Mouse (Mus musculus) megakaryocyte, adult 5-6 weeks (primary cell): ENCODE measurements around the gene Alox12. TPM values are rescaled to one million over a fixed set of nuclear protein-coding genes. Genes with fewer than 3 reads are reported as not detected.

Experiments
- ATAC-seq: 2 replicates; pipeline ENCODE4 v1.8.0; 2016; ENCODE audit warnings: mild to moderate bottlenecking, inconsistent platforms; ENCODE audit not compliant: poor library complexity, severe bottlenecking
- total RNA-seq, 2 experiments: library from RNA; stranded (forward) in 1 of 2; stranded (reverse) in 1 of 2; fragments of 153-499, 151-499 nt in 1 of 2; fragments of 221-1000, 200-1000 nt in 1 of 2; gene quantifications; 2 replicates each; pipeline versions ENCODE4 v1.2.3 to v1.2.4; 2015 to 2017

The Alox12 gene
- total RNA-seq, 2 experiments from 2014 or later, result not detected

GRCm38 (mm10) chr11:70200036-70200608 is 55.0 kb downstream of the Alox12 start:
- no peak for ATAC-seq

- ATAC-seq, result no peak
These were observed 56.0 kb downstream of the Alox12 start for GRCm38 (mm10) chr11:70199107-70199506.

- peak; percentile 33; the same call in 1 of the 2 replicates for ATAC-seq
These were observed 56.8 kb downstream of the Alox12 start for GRCm38 (mm10) chr11:70198332-70198731.

- no peak for ATAC-seq
These were observed 61.5 kb downstream of the Alox12 start for GRCm38 (mm10) chr11:70193354-70194285.

GRCm38 (mm10) chr11:70192157-70192556 is 63.0 kb downstream of the Alox12 start:
- ATAC-seq, result no peak

Other genes starting within 250 kb of the Alox12 start
- 32.7 and 35.0 TPM in 2 replicates for gene Acadvl, start 239.9 kb downstream of the Alox12 start, total RNA-seq (2015)
- 31.7 and 37.0 TPM in 2 replicates for gene Acadvl, start 239.9 kb downstream of the Alox12 start, total RNA-seq (2017)
- 5.2 and 10.1 TPM in 2 replicates for gene Dlg4, start 238.4 kb downstream of the Alox12 start, total RNA-seq (2015)
- gene Dlg4, start 238.4 kb downstream of the Alox12 start, total RNA-seq (2017), result 1.3 and 3.7 TPM in 2 replicates
- gene Asgr1, start 201.3 kb downstream of the Alox12 start, total RNA-seq (2015), result not detected in 2 replicates
- gene Asgr1, start 201.3 kb downstream of the Alox12 start, total RNA-seq (2017), result not detected in 2 replicates
- 0.16 and 0.27 TPM in 2 replicates for gene Asgr2, start 162.7 kb downstream of the Alox12 start, total RNA-seq (2015)
- gene Asgr2, start 162.7 kb downstream of the Alox12 start, total RNA-seq (2017), result 2.1 and 3.0 TPM in 2 replicates
- 3.3 and 4.5 TPM in 2 replicates for gene Mgl2, start 125.0 kb downstream of the Alox12 start, total RNA-seq (2015)
- 3.3 and 4.5 TPM in 2 replicates for gene Mgl2, start 125.0 kb downstream of the Alox12 start, total RNA-seq (2017)
- 34.6 and 35.3 TPM in 2 replicates for gene Clec10a, start 99.2 kb downstream of the Alox12 start, total RNA-seq (2015)
- gene Clec10a, start 99.2 kb downstream of the Alox12 start, total RNA-seq (2017), result 35.5 and 36.5 TPM in 2 replicates
- gene Slc16a11, start 42.6 kb downstream of the Alox12 start, total RNA-seq (2015), result not detected in 2 replicates
- gene Slc16a11, start 42.6 kb downstream of the Alox12 start, total RNA-seq (2017), result not detected in 2 replicates
- 1.9 and 2.5 TPM in 2 replicates for gene Slc16a13, start 34.3 kb downstream of the Alox12 start, total RNA-seq (2015)
- gene Slc16a13, start 34.3 kb downstream of the Alox12 start, total RNA-seq (2017), result 2.3 and 7.7 TPM in 2 replicates
- 0.04 and 0.27 TPM in 2 replicates for gene Bcl6b, start 25.6 kb downstream of the Alox12 start, total RNA-seq (2015)
- not detected in 2 replicates for gene Bcl6b, start 25.6 kb downstream of the Alox12 start, total RNA-seq (2017)
- gene 0610010K14Rik, start 17.4 kb downstream of the Alox12 start, total RNA-seq (2015), result 74.4 and 77.6 TPM in 2 replicates
- gene 0610010K14Rik, start 17.4 kb downstream of the Alox12 start, total RNA-seq (2017), result 25.6 and 31.5 TPM in 2 replicates
- gene Gm21988, start 15.5 kb downstream of the Alox12 start, total RNA-seq (2015), result 4.0 and 5.2 TPM in 2 replicates
- 0.11 and 4.3 TPM in 2 replicates for gene Gm21988, start 15.5 kb downstream of the Alox12 start, total RNA-seq (2017)
- gene Rnasek, start 15.5 kb downstream of the Alox12 start, total RNA-seq (2015), result 221 and 238 TPM in 2 replicates
- gene Rnasek, start 15.5 kb downstream of the Alox12 start, total RNA-seq (2017), result 29.7 and 38.5 TPM in 2 replicates
- 0.98 and 1.5 TPM in 2 replicates for gene Alox12e, start 67.3 kb upstream of the Alox12 start, total RNA-seq (2015)
- 1.2 and 1.7 TPM in 2 replicates for gene Alox12e, start 67.3 kb upstream of the Alox12 start, total RNA-seq (2017)
- gene Alox15, start 96.7 kb upstream of the Alox12 start, total RNA-seq (2015), result 62.7 and 71.5 TPM in 2 replicates
- gene Alox15, start 96.7 kb upstream of the Alox12 start, total RNA-seq (2017), result 72.8 and 74.4 TPM in 2 replicates
- gene Pelp1, start 154.7 kb upstream of the Alox12 start, total RNA-seq (2015), result 12.1 and 13.2 TPM in 2 replicates
- gene Pelp1, start 154.7 kb upstream of the Alox12 start, total RNA-seq (2017), result 5.8 and 7.4 TPM in 2 replicates
- gene Arrb2, start 177.3 kb upstream of the Alox12 start, total RNA-seq (2015), result 140 and 157 TPM in 2 replicates
- gene Arrb2, start 177.3 kb upstream of the Alox12 start, total RNA-seq (2017), result 125 and 141 TPM in 2 replicates
- 42.2 and 64.0 TPM in 2 replicates for gene Med11, start 196.6 kb upstream of the Alox12 start, total RNA-seq (2015)
- 47.8 and 55.3 TPM in 2 replicates for gene Med11, start 196.6 kb upstream of the Alox12 start, total RNA-seq (2017)
- gene Zmynd15, start 204.1 kb upstream of the Alox12 start, total RNA-seq (2015), result 0.13 TPM in 1 of 2 replicates, not detected in the other
- 0.04 TPM in 1 of 2 replicates, not detected in the other for gene Zmynd15, start 204.1 kb upstream of the Alox12 start, total RNA-seq (2017)
- gene Cxcl16, start 204.6 kb upstream of the Alox12 start, total RNA-seq (2015), result 0.84 and 1.9 TPM in 2 replicates
- 1.2 and 1.7 TPM in 2 replicates for gene Cxcl16, start 204.6 kb upstream of the Alox12 start, total RNA-seq (2017)
- gene Tm4sf5, start 249.9 kb upstream of the Alox12 start, total RNA-seq (2015), result not detected in 2 replicates
- not detected in 2 replicates for gene Tm4sf5, start 249.9 kb upstream of the Alox12 start, total RNA-seq (2017)